32 mouse cellular contexts compared by ENCODE assay signal in the genomic region with DNA sequence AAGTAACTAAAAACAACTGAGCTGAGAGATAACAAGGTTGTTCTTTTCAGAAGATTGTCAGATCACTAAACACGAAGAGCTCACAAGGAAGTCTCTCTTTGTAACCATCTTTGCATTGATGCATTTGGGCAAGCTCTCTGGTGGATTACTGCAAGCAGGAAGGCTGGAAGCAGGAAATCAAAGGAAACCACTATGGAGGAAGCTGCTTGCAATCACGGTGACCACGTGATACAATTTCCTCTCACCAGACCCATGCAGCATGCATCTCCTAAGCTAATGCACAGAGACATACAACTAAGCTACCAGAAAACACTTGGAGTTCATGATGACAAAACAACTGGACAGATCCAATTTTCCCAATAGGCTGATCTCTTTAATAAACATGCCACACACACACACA. TPM values are rescaled to one million over a fixed set of nuclear protein-coding genes. Genes with fewer than 3 reads are reported as not detected.
DNase-seq lines count a peak whose midpoint lies in the region; ATAC-seq and TF ChIP-seq lines count a peak whose summit lies in the region.
"Had no signal": no experiment of that assay in that cellular context is flagged by ENCODE, and none has a peak within 500 bp of the region (broad histone marks: within the 10 kb centered on the region; RNA-seq: fewer than 3 reads in every experiment).

No protein-coding gene starts in this region.

- peaks cover 65% of the 10 kb centered on the region for H3K36me3 ChIP-seq in thymus, adult 2 months (ENCODE audit: control insufficient read depth, insufficient read depth, low read length)
- H3K36me3 ChIP-seq in kidney, embryonic 16.5 days (ENCODE audit: insufficient read depth, low read length) = peaks cover 48% of the 10 kb centered on the region

- TF ChIP-seq POLR2A in thymus, adult 2 months (IDR thresholded peaks at IDR 0.05; ENCODE audit: control insufficient read depth, extremely low read depth, insufficient read depth, low read length, poor library complexity) = no peak

- no peak overlapping the region for H3K27ac ChIP-seq in thymus, adult 2 months (ENCODE audit: control insufficient read depth, insufficient read depth, low read length)
- no peak overlapping the region for H3K27ac ChIP-seq in kidney, embryonic 16.5 days (ENCODE audit: low read length)
- H3K27ac ChIP-seq: embryonic facial prominence, embryonic 15.5 days; forebrain, embryonic 13.5 days; heart, embryonic 10.5 days; heart, embryonic 15.5 days; limb, embryonic 13.5 days; liver, embryonic 12.5 days; neural tube, embryonic 12.5 days had no signal

- no peaks in the 10 kb centered on the region for H3K9me3 ChIP-seq in kidney, embryonic 16.5 days (ENCODE audit: low read length)
- H3K9me3 ChIP-seq: embryonic facial prominence, embryonic 15.5 days; forebrain, embryonic 13.5 days; heart, embryonic 10.5 days; heart, embryonic 15.5 days; limb, embryonic 13.5 days; liver, embryonic 12.5 days; neural tube, embryonic 12.5 days had no signal

- H3K4me2 ChIP-seq in kidney, embryonic 16.5 days (replicated peaks; ENCODE audit: low read depth, low read length) = no peak overlapping the region
- H3K4me2 ChIP-seq: embryonic facial prominence, embryonic 15.5 days; forebrain, embryonic 13.5 days; heart, embryonic 15.5 days; limb, embryonic 13.5 days; liver, embryonic 12.5 days; midbrain, embryonic 11.5 days; neural tube, embryonic 12.5 days had no signal

- no peaks in the 10 kb centered on the region for H3K4me1 ChIP-seq in thymus, adult 2 months (replicated peaks; ENCODE audit: control insufficient read depth, insufficient read depth, low read length)
- no peaks in the 10 kb centered on the region for H3K4me1 ChIP-seq in kidney, embryonic 16.5 days (ENCODE audit: insufficient read depth, low read length)
- H3K4me1 ChIP-seq: embryonic facial prominence, embryonic 15.5 days; forebrain, embryonic 13.5 days; neural tube, embryonic 12.5 days had no signal

- no peak overlapping the region for H3K4me3 ChIP-seq in thymus, adult 2 months (ENCODE audit: control insufficient read depth, insufficient read depth, low read length)
- H3K4me3 ChIP-seq in kidney, embryonic 16.5 days (ENCODE audit: low read length) = no peak overlapping the region
- H3K4me3 ChIP-seq: embryonic facial prominence, embryonic 15.5 days; forebrain, embryonic 13.5 days; heart, embryonic 10.5 days; heart, embryonic 15.5 days; limb, embryonic 13.5 days; liver, embryonic 12.5 days; neural tube, embryonic 12.5 days had no signal

- H3K9ac ChIP-seq in kidney, embryonic 16.5 days (replicated peaks; ENCODE audit: low read length) = no peak overlapping the region
- H3K9ac ChIP-seq: embryonic facial prominence, embryonic 15.5 days; forebrain, embryonic 13.5 days; heart, embryonic 15.5 days; limb, embryonic 13.5 days; liver, embryonic 12.5 days; neural tube, embryonic 12.5 days had no signal

- H3K27me3 ChIP-seq in thymus, adult 2 months (ENCODE audit: control insufficient read depth, insufficient read depth, low read length) = no peaks in the 10 kb centered on the region
- no peaks in the 10 kb centered on the region for H3K27me3 ChIP-seq in kidney, embryonic 16.5 days (ENCODE audit: insufficient read depth, low read length)
- H3K27me3 ChIP-seq: CH12.LX; embryonic facial prominence, embryonic 15.5 days; forebrain, embryonic 13.5 days; heart, embryonic 15.5 days; limb, embryonic 13.5 days; liver, embryonic 12.5 days; neural tube, embryonic 12.5 days had no signal

- peak; percentile 85 for ATAC-seq in CD4-positive, CD25-positive, alpha-beta regulatory T cell, adult 4 months
- peak; percentile 65 for ATAC-seq in granulocyte monocyte progenitor cell, adult 5-6 weeks (replicated peaks; ENCODE audit: poor library complexity, severe bottlenecking)
- peak; percentile 26; the same call in 1 of the 2 replicates for ATAC-seq in megakaryocyte progenitor cell, adult 5-6 weeks (replicated peaks; ENCODE audit: poor library complexity)
- ATAC-seq in kidney, embryonic 16.5 days (ENCODE audit: low FRiP score, low TSS enrichment) = no peak
- ATAC-seq: forebrain, embryonic 13.5 days; hindbrain, embryonic 16.5 days; intestine, embryonic 16.5 days; liver, embryonic 12.5 days; lung, postnatal 0 days; midbrain, embryonic 16.5 days had no signal

- DNase-seq in thymus, adult 2 months = peak; percentile 17
- DNase-seq in thymus, postnatal 4 days = no peak
- DNase-seq in left cerebral cortex, adult 18-20 months (ENCODE audit: low spot score in 2 of 2) = no peak
- DNase-seq in ovary, postnatal 10 days (ENCODE audit: low spot score) = no peak
- DNase-seq: adrenal gland, postnatal 14 days; cerebellum, adult 18-20 months; cerebellum, postnatal 10 days; gastrocnemius, postnatal 14 days; kidney, adult 9 months; kidney, postnatal 14 days; lung, adult 18-20 months; lung, postnatal 4 days; right cerebral cortex, postnatal 4 days had no signal

- WGBS in thymus, adult 2 months = 30% methylated on average over 3 of the region's 3 CpGs
- WGBS in kidney, embryonic 16.5 days = 78% methylated on average over 3 of the region's 3 CpGs

- TF ChIP-seq CTCF in thymus, adult 2 months (IDR thresholded peaks at IDR 0.05; ENCODE audit: borderline replicate concordance, control insufficient read depth, extremely low read depth, insufficient read depth, low read length, poor library complexity) = no peak

RNA-seq across cellular contexts. Expression of gene Tmem209, which starts 10.5 kb away (rescaled TPM):
- polyA plus RNA-seq in thymus, adult 2 months (2012; rRNA removed) = 79.5 and 80.2 TPM in 2 replicates
- polyA plus RNA-seq in CD4-positive, CD25-positive, alpha-beta regulatory T cell, adult 4 months (2017; shearing (Covaris generic)) = 10 to 100 TPM; 59.9 to 60.8 TPM
- total RNA-seq in granulocyte monocyte progenitor cell, adult 5-6 weeks (2014; fragmentation: Nextera tagmentation) = 45.0 and 65.8 TPM in 2 replicates
- total RNA-seq in granulocyte monocyte progenitor cell, adult 5-6 weeks (2017) = 34.0 and 38.2 TPM in 2 replicates
- 46.5 and 62.6 TPM in 2 replicates for total RNA-seq in megakaryocyte progenitor cell, adult 5-6 weeks (2015)
- total RNA-seq in megakaryocyte progenitor cell, adult 5-6 weeks (2017) = 29.4 and 31.7 TPM in 2 replicates
- polyA plus RNA-seq in kidney, embryonic 16.5 days (2015; fragmentation: Nextera tagmentation; extraction: Ambion mirVana) = 45.6 and 51.4 TPM in 2 replicates
- 10 to 100 TPM; 21.7 to 24.8 TPM for total RNA-seq in left cerebral cortex, adult 18-20 months (2021)

RNA-seq across cellular contexts. Expression of gene Ssmem1, which starts 10.6 kb away (rescaled TPM):
- not detected in 2 replicates for polyA plus RNA-seq in thymus, adult 2 months (2012; rRNA removed)
- polyA plus RNA-seq in CD4-positive, CD25-positive, alpha-beta regulatory T cell, adult 4 months (2017; shearing (Covaris generic)) = not detected
- total RNA-seq in granulocyte monocyte progenitor cell, adult 5-6 weeks (2014; fragmentation: Nextera tagmentation) = not detected in 2 replicates
- total RNA-seq in granulocyte monocyte progenitor cell, adult 5-6 weeks (2017) = 0.21 TPM in 1 of 2 replicates, not detected in the other
- total RNA-seq in megakaryocyte progenitor cell, adult 5-6 weeks (2015) = not detected in 2 replicates
- not detected in 2 replicates for total RNA-seq in megakaryocyte progenitor cell, adult 5-6 weeks (2017)
- polyA plus RNA-seq in kidney, embryonic 16.5 days (2015; fragmentation: Nextera tagmentation; extraction: Ambion mirVana) = 0.17 and 0.37 TPM in 2 replicates
- total RNA-seq in left cerebral cortex, adult 18-20 months (2021) = under 1 TPM; 0.52 to 0.74 TPM
- polyA plus RNA-seq: forebrain, embryonic 13.5 days; intestine, embryonic 16.5 days; lung, postnatal 0 days; spleen, adult 2 months had no signal

RNA-seq across cellular contexts. Expression of gene Cpa2, which starts 42.3 kb away (rescaled TPM):
- not detected in 2 replicates for polyA plus RNA-seq in thymus, adult 2 months (2012; rRNA removed)
- 1 to 10 TPM; 1.0 to 1.2 TPM for polyA plus RNA-seq in CD4-positive, CD25-positive, alpha-beta regulatory T cell, adult 4 months (2017; shearing (Covaris generic))
- not detected in 2 replicates for total RNA-seq in granulocyte monocyte progenitor cell, adult 5-6 weeks (2014; fragmentation: Nextera tagmentation)
- total RNA-seq in granulocyte monocyte progenitor cell, adult 5-6 weeks (2017) = 0.30 and 1.1 TPM in 2 replicates
- total RNA-seq in megakaryocyte progenitor cell, adult 5-6 weeks (2015) = 1.3 TPM in 1 of 2 replicates, not detected in the other
- total RNA-seq in megakaryocyte progenitor cell, adult 5-6 weeks (2017) = not detected in 2 replicates
- 15.9 and 17.5 TPM in 2 replicates for polyA plus RNA-seq in kidney, embryonic 16.5 days (2015; fragmentation: Nextera tagmentation; extraction: Ambion mirVana)
- 1 to 10 TPM; 1.9 to 2.0 TPM for total RNA-seq in left cerebral cortex, adult 18-20 months (2021)
- total RNA-seq: CH12.LX; heart, postnatal 25 days had no signal
